Mouse (Mus musculus) embryonic fibroblast, embryonic 13.5 days (primary cell): ENCODE data around the gene Atp5d.

Experiments
- CTCF ChIP-seq: IDR thresholded peaks from 2 replicates; pipeline ENCODE4 v1.5.1; 2011; ENCODE audit warnings: mild to moderate bottlenecking, control low read depth, low read length, moderate library complexity, borderline replicate concordance; ENCODE audit not compliant: insufficient read depth
- POLR2A ChIP-seq: IDR thresholded peaks from 2 replicates; pipeline ENCODE4 v1.6.1; 2011; ENCODE audit warnings: low read depth, mild to moderate bottlenecking, control low read depth, low read length, moderate library complexity

- TF ChIP-seq POLR2A (0 out of 2 replicates have a peak, but pooled peaks have one; percentile 43), CTCF (peak; percentile 76)
Observed at GRCm38 (mm10) chr10:80114341-80115284, 23.8 kb upstream of the Atp5d start.
